Mouse (Mus musculus): Measurements from ENCODE around the gene Lmbr1l. TPM values are rescaled to one million over a fixed set of nuclear protein-coding genes. Genes with fewer than 3 reads are reported as not detected.

Lmbr1l gene
- polyA plus RNA-seq (2012; ENCODE audit: low replicate concordance), result 92.1 and 147 TPM in 2 replicates

DNA sequence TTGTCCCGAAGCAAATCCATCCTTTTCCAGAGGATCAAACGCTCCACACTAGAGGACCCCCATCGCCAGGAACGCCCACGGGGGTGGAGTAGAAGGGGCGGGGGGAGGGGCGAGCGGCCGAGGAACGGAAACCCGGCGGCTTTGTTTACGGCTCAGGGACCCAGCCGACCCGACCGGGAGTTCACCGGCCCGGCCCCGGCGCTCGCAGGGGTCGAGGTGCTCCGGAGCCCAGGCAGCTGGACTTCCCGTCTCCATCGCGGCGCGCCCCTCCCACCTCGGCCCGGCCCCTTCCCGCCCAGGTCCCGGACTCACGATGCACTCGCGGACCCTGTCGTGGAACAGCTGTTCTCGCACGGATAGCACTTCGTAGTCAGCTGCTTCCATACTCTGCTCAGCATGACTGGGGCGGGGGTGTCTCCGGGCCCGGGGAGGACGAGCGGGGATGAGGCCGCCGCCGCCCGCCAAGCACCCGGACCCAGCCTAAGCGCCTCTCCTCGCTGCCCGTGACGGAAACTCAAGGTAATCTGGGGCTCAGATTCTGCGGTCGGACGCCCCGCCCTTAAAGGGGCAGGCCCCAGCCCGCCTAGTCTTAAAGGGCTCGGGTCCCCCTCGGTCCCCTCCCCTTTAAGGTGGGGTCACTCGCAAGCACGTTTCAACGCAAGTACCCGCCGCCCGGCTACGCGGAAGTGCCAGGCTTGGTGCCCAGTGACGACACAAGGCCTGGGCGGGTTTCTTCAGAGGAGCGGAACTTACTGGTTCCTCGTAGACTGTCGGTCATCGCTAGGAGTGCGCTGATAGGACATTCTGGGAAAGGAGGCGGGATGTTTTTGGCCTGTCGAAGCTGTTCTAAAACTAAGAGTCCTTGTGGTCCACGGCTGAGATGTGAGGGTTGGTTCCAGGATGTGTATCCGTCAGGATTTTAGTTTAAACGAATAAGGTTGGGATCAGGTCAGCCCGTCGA lies at the start of gene Lmbr1l:
Lmbr1l (minus strand) TSS at position 694 of the 961 bp plus-strand sequence.

DNA sequence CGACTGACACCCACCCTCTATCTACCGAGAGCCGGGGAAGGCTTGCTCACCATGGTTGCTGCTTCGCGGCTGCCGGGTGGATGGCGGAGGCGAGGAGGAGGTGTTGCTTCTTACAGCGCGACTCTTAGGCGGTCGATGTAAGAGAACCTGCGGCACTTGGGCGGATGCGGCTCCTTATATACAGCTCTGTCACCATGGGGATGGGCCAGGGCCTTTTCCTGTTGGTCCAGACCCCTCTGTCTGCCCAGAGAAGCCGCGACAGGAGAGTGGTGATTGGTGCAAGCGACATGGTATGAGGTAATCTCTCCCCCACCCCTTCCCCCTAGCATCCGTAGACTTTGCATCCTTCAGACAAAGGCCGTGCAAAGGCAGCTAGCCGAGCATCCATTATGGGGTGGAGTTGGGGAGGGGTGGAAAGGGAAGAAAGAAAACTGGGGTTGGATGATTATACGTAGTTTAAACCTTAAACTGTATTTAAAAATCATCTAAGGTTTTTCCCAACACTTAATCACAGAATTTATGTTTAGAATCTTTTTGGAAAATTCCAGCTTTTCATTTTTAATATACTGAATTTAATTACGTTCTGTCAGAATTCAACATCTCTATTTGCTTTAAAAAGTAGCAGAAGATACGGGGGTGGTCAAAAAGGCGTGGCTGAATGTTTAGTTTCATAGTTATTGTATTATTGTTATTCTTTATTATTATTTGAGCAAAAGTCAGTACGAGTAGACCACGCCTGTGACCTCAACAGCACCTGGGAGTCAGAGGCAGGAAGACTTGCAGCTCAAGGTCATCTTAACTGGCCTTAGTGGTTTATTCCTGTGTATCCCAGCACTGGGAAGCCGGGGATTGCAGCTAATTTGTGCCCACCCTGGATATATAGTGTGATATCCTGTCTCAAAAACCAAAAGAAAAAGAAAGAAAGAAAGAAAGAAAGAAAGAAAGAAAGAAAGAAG lies 35.6 kb upstream of the Lmbr1l start, which contains the start of the genes Gm49450 and Tuba1a:
Gm49450 (minus strand) TSS at position 151 of the 956 bp plus-strand sequence.
Tuba1a (minus strand) TSS at position 303 of the 956 bp plus-strand sequence.

DNA sequence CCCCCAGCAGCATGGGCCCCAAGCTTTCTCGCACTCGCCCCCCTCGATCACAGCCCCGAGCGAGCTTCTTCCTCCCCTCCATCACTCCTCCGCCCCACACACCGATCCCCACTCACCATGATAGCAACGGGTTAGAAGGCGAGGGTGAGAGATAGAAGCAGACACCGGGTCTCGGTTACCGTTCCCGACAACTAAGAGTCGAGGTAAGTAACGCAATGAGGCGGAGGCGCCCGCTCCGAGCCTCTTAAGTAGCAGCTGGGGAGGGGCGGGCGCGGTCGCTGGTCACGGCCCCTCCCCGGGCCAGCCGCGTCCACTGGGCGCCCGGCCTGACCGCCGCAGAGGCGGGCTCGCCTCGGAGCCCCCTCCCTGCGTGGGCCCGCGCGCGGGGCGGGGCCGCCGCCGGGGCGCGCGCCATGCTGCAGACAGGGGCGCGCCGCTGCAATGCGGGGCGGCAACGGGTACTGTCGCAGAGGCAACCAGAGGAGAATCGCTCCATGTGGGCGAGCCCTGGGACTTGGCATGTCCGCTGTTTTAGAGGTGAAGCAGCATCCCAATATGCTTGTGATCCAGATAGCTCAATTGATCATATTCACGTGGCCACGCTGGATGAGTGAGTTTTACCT lies 16.3 kb upstream of the Lmbr1l start, which contains the start of gene Tuba1b:
Tuba1b (minus strand) TSS at position 349 of the 623 bp plus-strand sequence.

DNA sequence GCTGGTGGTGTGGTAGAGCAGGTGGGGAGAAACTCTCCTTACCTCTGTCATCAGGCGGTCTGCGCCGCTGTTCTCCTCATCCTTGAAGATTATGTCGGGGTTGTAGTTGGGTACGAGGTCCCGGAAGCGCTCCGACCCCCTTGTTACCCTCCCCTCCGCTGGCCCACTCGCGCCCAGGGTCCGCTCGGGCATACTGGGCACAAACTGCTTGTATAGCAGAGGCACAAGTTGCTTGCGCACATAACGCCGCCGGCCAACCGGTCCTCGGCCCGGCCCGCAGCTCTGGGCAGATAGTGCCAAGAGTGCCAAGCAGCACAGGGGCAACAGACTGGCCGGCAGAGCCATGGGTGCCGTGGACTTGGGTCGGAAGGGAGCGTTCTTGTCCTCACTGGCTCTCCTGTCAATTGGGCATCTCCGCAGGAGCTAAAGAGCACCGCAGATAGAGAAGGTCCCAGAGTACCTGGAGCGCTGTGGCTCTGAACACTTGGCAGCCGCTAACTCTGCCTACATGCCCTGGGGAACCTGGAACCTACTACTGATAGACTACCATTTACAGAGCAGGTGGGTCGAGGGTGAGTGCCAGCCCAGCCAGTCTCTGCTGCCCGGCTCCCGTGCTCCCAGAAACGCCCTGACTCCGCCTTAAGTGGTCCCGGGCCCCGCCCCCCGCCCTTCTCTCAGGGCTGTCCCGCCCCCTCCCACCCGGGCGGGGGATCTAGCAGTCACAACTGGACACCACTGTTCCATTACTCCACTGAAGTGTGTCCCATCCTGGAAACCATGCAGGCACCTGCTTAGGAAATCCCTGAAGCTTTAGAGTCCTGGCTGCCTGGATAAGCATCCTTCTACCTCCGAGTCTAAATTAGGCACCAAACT lies 19.9 kb downstream of the Lmbr1l start, which contains the start of gene Dhh:
Dhh (minus strand) TSS at position 613 of the 873 bp plus-strand sequence.

DNA sequence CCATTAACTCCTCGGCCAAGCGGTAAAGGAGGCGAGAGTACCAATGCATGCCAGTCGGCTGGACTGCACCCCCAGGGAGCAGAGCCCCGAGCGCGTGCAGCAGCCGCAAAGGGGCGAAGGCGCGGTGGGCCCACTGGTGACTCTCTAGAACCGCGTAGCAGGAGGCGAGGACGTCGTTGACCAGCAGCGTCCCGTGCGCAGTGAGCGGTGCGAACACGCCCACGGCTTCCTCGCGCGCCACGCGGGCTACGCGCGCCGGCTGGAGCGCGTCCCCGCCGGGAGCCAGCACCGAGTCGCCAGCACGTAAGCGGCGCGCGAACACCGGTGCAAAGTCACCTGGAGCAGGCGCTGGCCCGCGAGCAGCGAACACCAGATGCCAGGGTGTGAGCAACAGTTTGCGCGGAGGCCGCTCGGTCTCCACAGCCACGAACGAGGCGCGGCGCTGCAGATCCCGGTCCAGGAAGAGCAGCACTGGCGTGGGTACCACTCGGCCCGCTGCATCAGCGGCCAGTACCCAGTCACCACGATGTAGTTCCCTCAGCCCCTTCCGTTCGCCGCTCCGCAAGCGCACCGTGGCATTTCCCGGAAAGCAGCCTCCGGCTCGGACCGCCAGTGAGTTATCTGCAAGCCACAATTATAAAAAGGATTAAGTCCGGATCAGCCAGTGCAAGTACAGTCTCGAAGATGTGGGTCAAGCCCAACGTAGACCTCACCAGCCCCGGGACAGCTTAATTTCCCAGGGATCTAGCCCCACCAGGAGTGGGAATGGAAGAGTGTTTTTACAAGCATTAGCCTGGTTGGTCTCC lies 23.9 kb downstream of the Lmbr1l start, which contains the start of gene Rhebl1:
Rhebl1 (minus strand) TSS at position 601 of the 806 bp plus-strand sequence.

DNA sequence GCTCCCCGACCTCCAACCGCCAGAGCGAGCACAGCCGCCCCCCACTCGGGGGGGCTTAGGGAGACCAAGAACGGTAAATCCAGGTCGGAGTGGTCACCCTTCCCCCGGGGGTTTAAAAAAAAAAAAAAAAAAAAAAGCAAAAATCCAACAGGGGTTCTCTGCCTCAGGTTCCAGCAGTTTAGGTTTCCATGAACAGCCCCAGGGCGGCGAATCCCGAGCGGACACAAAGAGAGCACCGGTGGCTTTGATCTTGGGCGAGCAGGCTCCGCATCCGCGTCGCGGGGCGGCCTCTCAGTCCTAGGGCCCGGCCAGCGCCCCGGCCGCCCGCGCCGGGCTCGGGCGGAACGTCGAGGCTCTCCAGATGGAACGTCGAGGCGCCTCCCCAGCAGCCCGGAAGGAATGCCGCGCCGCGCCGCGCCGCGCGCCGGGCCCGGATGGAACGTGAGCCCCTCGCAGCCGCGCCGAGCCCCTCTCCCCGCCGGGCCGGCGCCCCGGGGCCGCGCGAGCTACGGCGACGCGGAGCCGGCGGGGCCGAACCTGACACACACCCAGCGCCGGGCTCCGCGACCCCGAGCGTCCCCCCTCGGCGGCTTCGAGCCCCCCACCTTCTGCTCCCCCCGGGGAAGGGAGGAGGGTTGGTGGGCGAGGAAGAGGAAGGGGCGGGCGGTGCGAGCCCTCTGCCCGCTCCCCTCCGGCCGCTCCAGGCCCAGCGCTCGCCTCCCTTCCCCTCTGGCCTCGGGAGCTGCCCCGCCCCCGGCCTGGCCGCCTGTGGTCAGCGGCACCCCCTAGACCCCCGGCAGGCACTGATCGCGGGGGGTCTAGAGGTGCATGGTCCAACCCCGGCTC lies 46.7 kb downstream of the Lmbr1l start, which contains the start of gene Kmt2d:
Kmt2d (minus strand) TSS at position 135 of the 846 bp plus-strand sequence.

Other genes starting within 250 kb of the Lmbr1l start
- gene Rnd1, start 240.8 kb downstream of the Lmbr1l start, polyA plus RNA-seq (2012; ENCODE audit: low replicate concordance), result 1.9 and 3.4 TPM in 2 replicates
- gene Ccdc65, start 210.0 kb downstream of the Lmbr1l start, polyA plus RNA-seq (2012; ENCODE audit: low replicate concordance), result not detected in 2 replicates
- 5.8 and 13.4 TPM in 2 replicates for gene Fkbp11, start 190.0 kb downstream of the Lmbr1l start, polyA plus RNA-seq (2012; ENCODE audit: low replicate concordance)
- gene Arf3, start 155.0 kb downstream of the Lmbr1l start, polyA plus RNA-seq (2012; ENCODE audit: low replicate concordance), result 37.6 and 40.8 TPM in 2 replicates
- gene Wnt10b, start 140.1 kb downstream of the Lmbr1l start, polyA plus RNA-seq (2012; ENCODE audit: low replicate concordance), result 0.73 and 1.2 TPM in 2 replicates
- gene Wnt1, start 128.4 kb downstream of the Lmbr1l start, polyA plus RNA-seq (2012; ENCODE audit: low replicate concordance), result 0.17 TPM in 1 of 2 replicates, not detected in the other
- 0.74 and 2.4 TPM in 2 replicates for gene Ddn, start 108.7 kb downstream of the Lmbr1l start, polyA plus RNA-seq (2012; ENCODE audit: low replicate concordance)
- 107 and 148 TPM in 2 replicates for gene Prkag1, start 86.7 kb downstream of the Lmbr1l start, polyA plus RNA-seq (2012; ENCODE audit: low replicate concordance)
- 130 and 222 TPM in 2 replicates for gene Kmt2d, start 47.0 kb downstream of the Lmbr1l start, polyA plus RNA-seq (2012; ENCODE audit: low replicate concordance)
- 2.3 and 3.8 TPM in 2 replicates for gene Rhebl1, start 23.7 kb downstream of the Lmbr1l start, polyA plus RNA-seq (2012; ENCODE audit: low replicate concordance)
- gene Dhh, start 19.7 kb downstream of the Lmbr1l start, polyA plus RNA-seq (2012; ENCODE audit: low replicate concordance), result 0.04 and 0.06 TPM in 2 replicates
- 76.8 and 178 TPM in 2 replicates for gene Tuba1b, start 16.3 kb upstream of the Lmbr1l start, polyA plus RNA-seq (2012; ENCODE audit: low replicate concordance)
- 3.9 and 32.9 TPM in 2 replicates for gene Gm49450, start 35.3 kb upstream of the Lmbr1l start, polyA plus RNA-seq (2012; ENCODE audit: low replicate concordance)
- 16.1 and 19.2 TPM in 2 replicates for gene Tuba1a, start 35.5 kb upstream of the Lmbr1l start, polyA plus RNA-seq (2012; ENCODE audit: low replicate concordance)
- 19.2 and 36.8 TPM in 2 replicates for gene Tuba1c, start 111.7 kb upstream of the Lmbr1l start, polyA plus RNA-seq (2012; ENCODE audit: low replicate concordance)
- gene Prph, start 136.9 kb upstream of the Lmbr1l start, polyA plus RNA-seq (2012; ENCODE audit: low replicate concordance), result 0.46 and 0.80 TPM in 2 replicates
- gene Troap, start 156.3 kb upstream of the Lmbr1l start, polyA plus RNA-seq (2012; ENCODE audit: low replicate concordance), result 6.6 and 16.6 TPM in 2 replicates
- 0.33 TPM in 1 of 2 replicates, not detected in the other for gene C1ql4, start 169.6 kb upstream of the Lmbr1l start, polyA plus RNA-seq (2012; ENCODE audit: low replicate concordance)
- 0.07 TPM in 1 of 2 replicates, not detected in the other for gene Dnajc22, start 174.9 kb upstream of the Lmbr1l start, polyA plus RNA-seq (2012; ENCODE audit: low replicate concordance)
- gene Spats2, start 207.7 kb upstream of the Lmbr1l start, polyA plus RNA-seq (2012; ENCODE audit: low replicate concordance), result 0.77 and 1.1 TPM in 2 replicates

Measured in hematopoietic multipotent progenitor cell, adult 10-12 weeks (in vitro differentiated cells).